Mouse (Mus musculus): ENCODE results near the gene Vmn1r198. TPM values are rescaled to one million over a fixed set of nuclear protein-coding genes. Genes with fewer than 3 reads are reported as not detected.

Vmn1r198 gene
- polyA plus RNA-seq, 1 experiment from 2014 or later: not detected

- 78% methylated on average over 1 of the region's 1 CpGs for WGBS
- Histone ChIP-seq H3K4me3 (no peak overlapping the region), H3K4me1 (no peaks in the 10 kb centered on the region), H3K36me3 (replicated peaks) (no peaks in the 10 kb centered on the region), H3K27ac (no peak overlapping the region), H3K9me3 (peaks cover 21% of the 10 kb centered on the region), H3K27me3 (ENCODE audit: poor library complexity, severe bottlenecking) (no peaks in the 10 kb centered on the region)
- DNase-seq (ENCODE audit: extremely low spot score, low spot score): no peak
Measured at GRCm38 (mm10) chr13:22402978-22403377, 52.8 kb downstream of the Vmn1r198 start.

Other genes starting within 250 kb of the Vmn1r198 start
- not detected in 2 replicates for gene Vmn1r189, start 244.5 kb upstream of the Vmn1r198 start, polyA plus RNA-seq (2016; fragmentation: Nextera tagmentation; extraction: Ambion mirVana)
- not detected in 2 replicates for gene Vmn1r191, start 166.4 kb upstream of the Vmn1r198 start, polyA plus RNA-seq (2016; fragmentation: Nextera tagmentation; extraction: Ambion mirVana)
- not detected in 2 replicates for gene Vmn1r192, start 159.2 kb upstream of the Vmn1r198 start, polyA plus RNA-seq (2016; fragmentation: Nextera tagmentation; extraction: Ambion mirVana)
- gene Vmn1r193, start 127.2 kb upstream of the Vmn1r198 start, polyA plus RNA-seq (2016; fragmentation: Nextera tagmentation; extraction: Ambion mirVana): not detected in 2 replicates
- not detected in 2 replicates for gene Vmn1r194, start 106.1 kb upstream of the Vmn1r198 start, polyA plus RNA-seq (2016; fragmentation: Nextera tagmentation; extraction: Ambion mirVana)
- gene Vmn1r195, start 79.8 kb upstream of the Vmn1r198 start, polyA plus RNA-seq (2016; fragmentation: Nextera tagmentation; extraction: Ambion mirVana): not detected in 2 replicates
- gene Vmn1r196, start 60.4 kb upstream of the Vmn1r198 start, polyA plus RNA-seq (2016; fragmentation: Nextera tagmentation; extraction: Ambion mirVana): not detected in 2 replicates
- not detected in 2 replicates for gene Vmn1r197, start 25.8 kb upstream of the Vmn1r198 start, polyA plus RNA-seq (2016; fragmentation: Nextera tagmentation; extraction: Ambion mirVana)
- not detected in 2 replicates for gene Vmn1r199, start 29.5 kb downstream of the Vmn1r198 start, polyA plus RNA-seq (2016; fragmentation: Nextera tagmentation; extraction: Ambion mirVana)
- gene Vmn1r200, start 40.0 kb downstream of the Vmn1r198 start, polyA plus RNA-seq (2016; fragmentation: Nextera tagmentation; extraction: Ambion mirVana): not detected in 2 replicates
- not detected in 2 replicates for gene Vmn1r201, start 121.6 kb downstream of the Vmn1r198 start, polyA plus RNA-seq (2016; fragmentation: Nextera tagmentation; extraction: Ambion mirVana)
- gene Vmn1r202, start 155.0 kb downstream of the Vmn1r198 start, polyA plus RNA-seq (2016; fragmentation: Nextera tagmentation; extraction: Ambion mirVana): 0.04 TPM in 1 of 2 replicates, not detected in the other
- not detected in 2 replicates for gene Vmn1r203, start 167.8 kb downstream of the Vmn1r198 start, polyA plus RNA-seq (2016; fragmentation: Nextera tagmentation; extraction: Ambion mirVana)
- not detected in 2 replicates for gene Vmn1r204, start 202.8 kb downstream of the Vmn1r198 start, polyA plus RNA-seq (2016; fragmentation: Nextera tagmentation; extraction: Ambion mirVana)
- not detected in 2 replicates for gene Vmn1r205, start 242.6 kb downstream of the Vmn1r198 start, polyA plus RNA-seq (2016; fragmentation: Nextera tagmentation; extraction: Ambion mirVana)

All from forebrain, embryonic 10.5 days (tissue).